Mouse (Mus musculus) hindbrain, postnatal 0 days (tissue): ENCODE data around the gene Pard3b. TPM values are rescaled to one million over a fixed set of nuclear protein-coding genes. Genes with fewer than 3 reads are reported as not detected.
A peak's percentile ranks its signal among the peaks of the same experiment; 100 is the strongest.

Source experiments
- ATAC-seq: fragments of 200-750 bp; cut with Nextera tagmentation; 2 replicates; pipeline ENCODE4 v1.8.0; 2017; ENCODE audit warnings: mild to moderate bottlenecking, moderate TSS enrichment, moderate library complexity
- DNase-seq: peaks from one replicate; pipeline ENCODE4 v3.0.0-alpha.2; 2015; ENCODE audit warnings: low spot score
- H3K27ac ChIP-seq: fragments of 300-500 bp; sonication (generic); 2 replicates; pipeline ENCODE4 v1.5.1; 2014; ENCODE audit warnings: mild to moderate bottlenecking
- H3K27me3 ChIP-seq: fragments of 300-500 bp; sonication (generic); 2 replicates; pipeline ENCODE4 v1.6.1; 2014; ENCODE audit warnings: low read length, mixed read lengths; ENCODE audit not compliant: insufficient read depth
- H3K36me3 ChIP-seq: fragments of 300-500 bp; sonication (generic); 2 replicates; pipeline ENCODE4 v1.6.1; 2014; ENCODE audit warnings: low read length, mixed read lengths; ENCODE audit not compliant: insufficient read depth
- H3K4me1 ChIP-seq: fragments of 300-500 bp; sonication (generic); 2 replicates; pipeline ENCODE4 v1.6.1; 2014; ENCODE audit warnings: antibody characterized with exemption, low read length, mixed read lengths; ENCODE audit not compliant: insufficient read depth
- H3K4me2 ChIP-seq: fragments of 300-500 bp; sonication (generic); 2 replicates; pipeline ENCODE4 v1.6.1; 2014; ENCODE audit warnings: low read depth, mild to moderate bottlenecking, low read length, moderate library complexity, mixed read lengths
- H3K4me3 ChIP-seq: fragments of 300-500 bp; sonication (generic); 2 replicates; pipeline ENCODE4 v1.5.1; 2014; ENCODE audit warnings: low read length
- H3K9ac ChIP-seq: fragments of 300-500 bp; sonication (generic); replicated peaks from 2 replicates; pipeline ENCODE4 v1.6.1; 2014; ENCODE audit warnings: mild to moderate bottlenecking, low read length, moderate library complexity, mixed read lengths
- H3K9me3 ChIP-seq: fragments of 300-500 bp; sonication (generic); 2 replicates; pipeline ENCODE4 v1.6.1; 2016; ENCODE audit warnings: low read length, mixed read lengths
- CTCF ChIP-seq: IDR thresholded peaks from 2 replicates; pipeline ENCODE4 v1.5.1; 2016; ENCODE audit warnings: antibody characterized with exemption, control low read depth, low read depth
- WGBS: fragments of 180-500 bp; shearing (Covaris S2); extraction: QIAGEN DNeasy Blood & Tissue Kit; methylation state at CpG from one replicate; pipeline ENCODE4 v1.1.7; 2014; 5-methylcytosine and 5-hydroxymethylcytosine counted together
- polyA plus RNA-seq: library from polyadenylated mRNA; unstranded; fragments of >200 nt; fragmentation: Nextera tagmentation; extraction: Ambion mirVana; gene quantifications from 2 replicates; pipeline ENCODE4 v1.2.1, GENCODE M21; 2015
- total RNA-seq: library from RNA; depleted of rRNA; stranded (reverse); fragments of >200 nt; gene quantifications from 2 replicates; pipeline ENCODE4 v1.2.3, GENCODE M21; 2014

The Pard3b gene
- total and polyA plus RNA-seq, 2 experiments from 2014 or later, result 5.6 to 9.6 TPM

DNA sequence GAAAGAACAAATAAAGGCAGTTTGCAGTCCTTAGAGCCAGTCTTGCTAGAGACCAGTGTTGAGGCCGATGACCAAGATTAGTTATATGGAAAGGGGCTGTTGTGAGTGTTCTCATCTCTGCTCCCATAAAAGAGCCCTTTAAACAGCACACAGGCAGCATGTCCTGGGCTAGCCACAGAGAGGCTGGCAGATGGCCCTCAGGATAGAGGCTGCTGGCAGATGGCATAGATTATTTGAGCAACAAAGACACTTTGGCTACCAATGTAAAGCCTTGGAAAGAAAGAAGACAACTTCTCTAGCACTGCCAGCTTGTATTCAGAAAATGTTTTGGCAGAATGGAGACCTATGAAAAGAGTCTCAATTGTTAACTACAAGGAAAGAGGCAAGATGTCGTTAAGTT is 274.3 kb downstream of the Pard3b start:
- Histone ChIP-seq H3K9ac (no peak overlapping the region), H3K36me3 (no peaks in the 10 kb centered on the region), H3K4me1 (no peaks in the 10 kb centered on the region), H3K4me2 (no peak overlapping the region), H3K27ac (peak overlapping the region; percentile 49; the same call in 1 of the 2 replicates), H3K9me3 (no peaks in the 10 kb centered on the region), H3K4me3 (no peak overlapping the region), H3K27me3 (no peaks in the 10 kb centered on the region)
- WGBS, result 20% methylated on average over 2 of the region's 2 CpGs
- ATAC-seq (0 out of 2 replicates have a peak, but pooled peaks have one; percentile 62), DNase-seq (peak; percentile 76)
- no peak for TF ChIP-seq CTCF

DNA sequence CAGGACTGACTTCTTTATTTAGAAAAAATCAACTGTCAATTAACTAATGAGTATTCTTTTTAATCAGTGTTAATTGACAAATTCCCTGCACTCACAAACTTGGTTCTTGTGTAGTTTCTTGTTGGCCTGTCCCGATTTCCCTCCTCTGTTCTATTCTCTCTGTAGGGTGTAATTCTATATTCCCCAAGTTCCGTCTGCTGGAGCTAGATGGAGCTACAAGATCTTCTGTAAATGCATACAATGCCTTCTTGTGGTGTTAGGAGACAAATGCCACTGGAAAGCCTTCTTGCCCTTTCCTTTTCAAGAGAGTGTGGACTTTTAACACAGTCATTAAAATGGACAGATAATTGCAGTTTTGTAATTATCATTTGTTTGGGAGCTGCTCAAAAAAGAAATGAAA is 286.3 kb downstream of the Pard3b start:
- Histone ChIP-seq H3K4me1 (no peaks in the 10 kb centered on the region), H3K9me3 (no peaks in the 10 kb centered on the region), H3K4me2 (no peak overlapping the region), H3K27ac (no peak overlapping the region), H3K36me3 (no peaks in the 10 kb centered on the region), H3K4me3 (no peak overlapping the region), H3K9ac (no peak overlapping the region), H3K27me3 (no peaks in the 10 kb centered on the region)
- DNase-seq (peak; percentile 81), ATAC-seq (no peak)
- 11% methylated on average over 2 of the region's 2 CpGs for WGBS
- TF ChIP-seq CTCF, result peak; percentile 88

DNA sequence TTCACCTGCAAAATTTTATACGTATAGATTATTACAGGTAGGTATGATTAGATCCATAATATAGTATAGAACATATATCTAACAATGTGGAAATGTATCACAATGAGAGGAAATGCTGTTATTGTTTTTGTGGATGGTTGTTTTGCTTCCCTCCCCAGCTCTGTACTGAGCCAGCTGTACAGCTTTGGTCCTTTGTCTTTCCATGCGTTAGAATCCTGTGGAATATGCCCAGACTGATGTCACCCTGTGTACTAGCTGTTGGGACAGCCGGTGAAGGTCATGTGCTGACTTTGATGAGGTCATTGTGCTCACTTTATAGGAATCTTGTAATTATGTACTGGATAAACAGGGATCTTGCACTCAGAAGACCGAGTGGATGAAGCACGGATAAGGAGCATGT is 286.9 kb downstream of the Pard3b start:
- TF ChIP-seq CTCF, result no peak
- WGBS, result 65% methylated on average over 5 of the region's 5 CpGs
- DNase-seq, result no peak

DNA sequence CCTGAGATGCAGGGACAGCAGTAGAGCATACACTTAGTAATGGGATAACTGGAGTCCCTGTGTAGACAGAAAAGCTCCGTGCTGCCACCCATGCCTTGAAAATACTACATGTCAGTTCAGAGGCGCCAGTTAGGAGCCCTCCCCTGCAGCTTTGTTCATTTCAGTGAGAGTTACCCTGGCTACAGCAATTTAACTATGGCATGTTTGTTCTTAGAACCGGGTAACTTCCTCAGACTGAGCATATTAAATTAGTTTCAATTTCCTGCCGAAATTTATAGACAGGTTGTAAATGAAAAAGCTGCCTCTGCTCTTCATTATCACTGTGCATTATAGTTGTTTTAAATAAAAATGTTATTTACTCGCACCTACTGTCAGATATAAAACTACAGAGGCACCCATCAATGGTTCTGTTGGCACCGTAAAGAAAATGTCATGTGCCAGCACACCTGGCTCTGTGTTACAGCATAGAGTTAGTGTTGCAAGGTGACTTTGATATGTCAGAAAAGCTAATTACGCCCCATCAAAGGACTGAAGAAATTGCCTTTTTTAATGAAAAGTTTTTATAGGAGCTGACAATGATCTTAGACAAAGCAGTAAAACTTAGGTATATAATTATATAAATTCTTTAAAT is 289.6 kb downstream of the Pard3b start:
- TF ChIP-seq CTCF, result peak; percentile 4; the same call in 1 of the 2 replicates
- Histone ChIP-seq H3K27me3 (no peaks in the 10 kb centered on the region), H3K9me3 (no peaks in the 10 kb centered on the region), H3K4me1 (no peaks in the 10 kb centered on the region), H3K27ac (no peak overlapping the region), H3K4me3 (no peak overlapping the region), H3K9ac (no peak overlapping the region), H3K4me2 (0 out of 2 replicates have a peak overlapping the region, but pooled peaks have one; percentile 5), H3K36me3 (no peaks in the 10 kb centered on the region)
- WGBS, result 33% methylated on average over 7 of the region's 7 CpGs
- DNase-seq, result peak; percentile 33
- ATAC-seq, result peak; percentile 49; the same call in 1 of the 2 replicates

More for the DNA sequence above, 286.9 kb downstream of the Pard3b start:
- Histone ChIP-seq H3K4me2 (no peak overlapping the region), H3K4me3 (no peak overlapping the region), H3K27me3 (no peaks in the 10 kb centered on the region), H3K4me1 (no peaks in the 10 kb centered on the region), H3K27ac (no peak overlapping the region), H3K9ac (no peak overlapping the region), H3K36me3 (no peaks in the 10 kb centered on the region), H3K9me3 (no peaks in the 10 kb centered on the region)
- ATAC-seq, result no peak

DNA sequence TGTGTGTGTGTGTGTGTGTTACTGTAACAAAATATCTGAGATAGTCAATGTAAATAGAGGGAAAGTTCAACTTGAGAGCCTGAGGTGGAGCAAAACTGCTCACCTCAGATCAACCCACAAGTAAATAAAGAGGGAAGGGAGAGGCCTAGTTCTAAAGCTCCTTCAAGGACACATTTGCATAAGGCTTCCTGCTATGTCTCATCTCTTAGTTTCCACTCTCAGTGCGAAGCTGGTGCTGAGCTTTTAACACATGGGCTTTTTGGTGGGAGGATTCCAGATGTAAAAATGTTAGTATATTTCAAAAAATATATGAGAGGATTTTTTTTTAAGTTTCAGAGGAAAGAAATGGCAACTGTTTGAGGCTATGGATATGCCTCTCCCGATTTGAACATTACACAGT is 294.9 kb downstream of the Pard3b start:
- Histone ChIP-seq H3K4me3 (no peak overlapping the region), H3K27ac (no peak overlapping the region), H3K4me2 (no peak overlapping the region), H3K36me3 (no peaks in the 10 kb centered on the region), H3K9ac (no peak overlapping the region), H3K9me3 (no peaks in the 10 kb centered on the region), H3K27me3 (no peaks in the 10 kb centered on the region), H3K4me1 (no peaks in the 10 kb centered on the region)
- 79% methylated on average over 2 of the region's 2 CpGs for WGBS
- no peak for ATAC-seq
- no peak for TF ChIP-seq CTCF
- DNase-seq, result no peak

DNA sequence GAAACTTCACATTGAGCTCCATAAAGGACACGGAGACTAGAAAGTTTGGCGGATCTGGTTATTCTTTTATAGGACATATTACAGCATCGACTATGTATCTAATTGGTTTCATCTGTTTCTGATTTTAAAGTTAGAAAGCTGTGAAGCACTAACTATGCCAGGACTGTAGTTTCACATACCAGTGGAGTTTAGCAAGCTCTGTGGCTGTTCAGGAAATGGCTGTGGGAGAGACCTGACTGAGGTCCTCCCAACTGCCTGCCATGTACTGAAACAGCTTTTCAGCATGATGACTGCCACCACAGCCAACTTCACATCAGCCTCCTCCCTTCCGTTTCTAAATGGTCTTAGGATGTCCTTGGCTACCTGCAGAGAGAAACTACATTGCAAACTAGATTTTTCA is 296.1 kb downstream of the Pard3b start:
- Histone ChIP-seq H3K4me3 (no peak overlapping the region), H3K4me2 (no peak overlapping the region), H3K9ac (no peak overlapping the region), H3K27me3 (no peaks in the 10 kb centered on the region), H3K27ac (no peak overlapping the region), H3K36me3 (no peaks in the 10 kb centered on the region), H3K4me1 (no peaks in the 10 kb centered on the region), H3K9me3 (no peaks in the 10 kb centered on the region)
- no peak for TF ChIP-seq CTCF
- DNase-seq, result no peak
- no peak for ATAC-seq
- 90% methylated on average over 4 of the region's 4 CpGs for WGBS

DNA sequence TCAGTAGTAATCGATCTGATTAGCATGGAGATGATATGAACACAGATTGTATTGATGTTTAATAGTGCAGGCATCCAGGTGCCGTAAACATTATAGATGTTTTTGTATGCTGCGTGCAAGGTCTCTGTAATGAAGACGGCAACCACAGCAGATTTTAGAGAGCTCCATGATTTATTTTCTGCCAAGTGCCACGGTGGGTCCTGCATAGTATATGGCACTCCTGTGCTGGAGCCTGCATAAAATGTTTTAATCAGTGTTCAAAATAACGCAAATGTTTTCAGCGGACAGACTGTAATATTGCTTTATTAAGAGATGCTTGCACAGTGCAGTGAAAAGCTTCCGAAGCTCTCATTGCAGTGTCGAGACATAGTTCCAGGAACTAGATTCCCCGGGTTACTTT is 301.3 kb downstream of the Pard3b start:
- 75% methylated on average over 10 of the region's 10 CpGs for whole genome bisulfite sequencing
- no peak overlapping the region for H3K4me2 ChIP-seq
- no peak for ATAC-seq

More for the DNA sequence above, 301.3 kb downstream of the Pard3b start:
- H3K4me1 ChIP-seq, result no peaks in the 10 kb centered on the region
- DNase-seq, result peak; percentile 9
- H3K27me3 ChIP-seq, result no peaks in the 10 kb centered on the region
- H3K9ac ChIP-seq, result no peak overlapping the region
- no peak overlapping the region for H3K27ac ChIP-seq
- H3K9me3 ChIP-seq, result no peaks in the 10 kb centered on the region
- no peak for TF ChIP-seq CTCF
- H3K4me3 ChIP-seq, result no peak overlapping the region
- no peaks in the 10 kb centered on the region for H3K36me3 ChIP-seq
